Comparison of ENCODE assay signal across 28 mouse cellular contexts in genomic region chr7:44535657-44536589, GRCm38 (mm10). TPM values are rescaled to one million over a fixed set of nuclear protein-coding genes. Genes with fewer than 3 reads are reported as not detected.
DNase-seq lines count a peak whose midpoint lies in the region; ATAC-seq and TF ChIP-seq lines count a peak whose summit lies in the region.
"Had no signal": no experiment of that assay in that cellular context is flagged by ENCODE, and none has a peak within 500 bp of the region (broad histone marks: within the 10 kb centered on the region; RNA-seq: fewer than 3 reads in every experiment).

No protein-coding gene starts in this region.

- WGBS in intestine, embryonic 16.5 days = 91% methylated on average over 27 of the region's 27 CpGs
- 92% methylated on average over 27 of the region's 27 CpGs for WGBS in intestine, embryonic 15.5 days
- WGBS in bone marrow, adult 2 months = 90% methylated on average over 27 of the region's 27 CpGs

- in situ Hi-C loops in CH12.LX (cut with MboI; ENCODE audit: low pct_ligation_motif_present, low pct_unique_long_range_greater_than_20kb, low sequenced_read_pairs) = no loop called here

- 0 out of 2 replicates have a peak overlapping the region, but pooled peaks have one; percentile 10 for H3K9ac ChIP-seq in intestine, embryonic 16.5 days (ENCODE audit: low read depth, low read length)
- no peak overlapping the region for H3K9ac ChIP-seq in intestine, embryonic 15.5 days
- no peak overlapping the region for H3K9ac ChIP-seq in CH12.LX (ENCODE audit: insufficient read depth, low read depth)
- H3K9ac ChIP-seq: limb, embryonic 12.5 days; liver, postnatal 0 days had no signal

- H3K9me3 ChIP-seq in intestine, embryonic 16.5 days (ENCODE audit: control insufficient read depth, low read length) = no peaks in the 10 kb centered on the region
- no peaks in the 10 kb centered on the region for H3K9me3 ChIP-seq in intestine, embryonic 15.5 days
- H3K9me3 ChIP-seq in CH12.LX (replicated peaks; ENCODE audit: low read length) = no peaks in the 10 kb centered on the region
- H3K9me3 ChIP-seq: forebrain, embryonic 13.5 days; limb, embryonic 12.5 days; midbrain, embryonic 10.5 days had no signal

- H3K4me1 ChIP-seq in intestine, embryonic 16.5 days (ENCODE audit: control insufficient read depth, insufficient read depth, low read length) = peaks cover 3% of the 10 kb centered on the region; the same call in 1 of the 2 replicates
- no peaks in the 10 kb centered on the region for H3K4me1 ChIP-seq in intestine, embryonic 15.5 days (replicated peaks)
- peaks cover 53 to 72% of the 10 kb centered on the region in 2 experiments for H3K4me1 ChIP-seq in CH12.LX (ENCODE audit: control insufficient read depth in 1 of 2, insufficient read depth in 2 of 2)
- peaks cover 3% of the 10 kb centered on the region for H3K4me1 ChIP-seq in bone marrow, adult 2 months (ENCODE audit: control insufficient read depth, insufficient read depth, low read length)
- H3K4me1 ChIP-seq: forebrain, embryonic 13.5 days; limb, embryonic 12.5 days; midbrain, embryonic 10.5 days had no signal

- no peak for TF ChIP-seq RAD21 in CH12.LX (IDR thresholded peaks at IDR 0.05; ENCODE audit: low read depth, low read length)

- no peaks in the 10 kb centered on the region; the same call in 1 of the 2 replicates for H3K79me2 ChIP-seq in CH12.LX (replicated peaks; ENCODE audit: control insufficient read depth, extremely low read depth, insufficient read depth, poor library complexity, severe bottlenecking)

- peak; percentile 59 for TF ChIP-seq EP300 in CH12.LX (IDR thresholded peaks at IDR 0.05; ENCODE audit: low read length)

- no peak overlapping the region for H3K4me3 ChIP-seq in intestine, embryonic 16.5 days (ENCODE audit: low read length)
- H3K4me3 ChIP-seq in intestine, embryonic 15.5 days (replicated peaks) = no peak overlapping the region
- no peak overlapping the region for H3K4me3 ChIP-seq in CH12.LX (replicated peaks in 1 of 3; ENCODE audit: low read depth in 2 of 3, low read length in 2 of 3, poor library complexity in 1 of 3)
- no peak overlapping the region for H3K4me3 ChIP-seq in bone marrow, adult 2 months (replicated peaks; ENCODE audit: control insufficient read depth, low read depth, low read length)
- H3K4me3 ChIP-seq: forebrain, embryonic 13.5 days; layer of hippocampus, adult 2 months; limb, embryonic 12.5 days; midbrain, embryonic 10.5 days had no signal

- H3K27me3 ChIP-seq in intestine, embryonic 16.5 days (replicated peaks; ENCODE audit: control insufficient read depth, insufficient read depth, low read length) = no peaks in the 10 kb centered on the region
- H3K27me3 ChIP-seq in intestine, embryonic 15.5 days (replicated peaks) = no peaks in the 10 kb centered on the region
- H3K27me3 ChIP-seq in CH12.LX (replicated peaks) = no peaks in the 10 kb centered on the region
- H3K27me3 ChIP-seq: forebrain, embryonic 13.5 days had no signal

- no peak overlapping the region for H3K4me2 ChIP-seq in intestine, embryonic 16.5 days (ENCODE audit: low read depth, low read length)
- H3K4me2 ChIP-seq in intestine, embryonic 15.5 days (replicated peaks) = no peak overlapping the region
- no peak overlapping the region for H3K4me2 ChIP-seq in CH12.LX (ENCODE audit: insufficient read depth, low read depth, poor library complexity, severe bottlenecking)
- H3K4me2 ChIP-seq: forebrain, embryonic 13.5 days; limb, embryonic 12.5 days; liver, embryonic 11.5 days had no signal

- dilution Hi-C loops in CH12.LX (cut with MboI; ENCODE audit: extremely low pct_ligation_motif_present, extremely low pct_unique_long_range_greater_than_20kb, low sequenced_read_pairs) = no loop called here

- no peak for TF ChIP-seq POLR2A in CH12.LX (IDR thresholded peaks at IDR 0.05; ENCODE audit: low read depth, low read length)
- TF ChIP-seq POLR2A in bone marrow, adult 2 months (IDR thresholded peaks at IDR 0.05; ENCODE audit: borderline replicate concordance, control insufficient read depth, low read depth, low read length) = no peak

- DNase-seq in heart, adult 11 months = peak; percentile 89
- no peak for DNase-seq in heart, adult 18-20 months
- DNase-seq in CH12.LX (ENCODE audit: extremely low read depth) = peak; percentile 84
- DNase-seq in kidney, postnatal 4 days = no peak
- DNase-seq in thymus, postnatal 14 days = no peak
- DNase-seq: adrenal gland, postnatal 36 days; liver, postnatal 0 days; right cerebral cortex, postnatal 4 days; thymus, postnatal 25 days had no signal

- TF ChIP-seq CTCF in CH12.LX (conservative IDR thresholded peaks at IDR 0.05 in 1 of 2, IDR thresholded peaks at IDR 0.05 in 1 of 2; ENCODE audit: low read depth in 2 of 2, low read length in 2 of 2) = no peak
- no peak for TF ChIP-seq CTCF in bone marrow, adult 2 months (IDR thresholded peaks at IDR 0.05; ENCODE audit: control insufficient read depth, insufficient read depth, low read length)

- no peak overlapping the region for H3K27ac ChIP-seq in intestine, embryonic 16.5 days (ENCODE audit: low read length)
- no peak overlapping the region for H3K27ac ChIP-seq in intestine, embryonic 15.5 days
- peak overlapping the region; percentile 61 for H3K27ac ChIP-seq in CH12.LX (ENCODE audit: insufficient read depth, low read depth)
- H3K27ac ChIP-seq in bone marrow, adult 2 months (ENCODE audit: control insufficient read depth, insufficient read depth, low read depth, low read length, poor library complexity) = peak overlapping the region; percentile 57
- H3K27ac ChIP-seq: forebrain, embryonic 13.5 days; layer of hippocampus, adult 2 months; limb, embryonic 12.5 days; macrophage; midbrain, embryonic 10.5 days had no signal

- no peak for ATAC-seq in intestine, embryonic 16.5 days
- no peak for ATAC-seq in intestine, embryonic 15.5 days
- ATAC-seq: forebrain, embryonic 13.5 days; inflammation-experienced regulatory T-cells, adult 6 months; liver, postnatal 0 days had no signal

- H3K36me3 ChIP-seq in intestine, embryonic 16.5 days (ENCODE audit: control insufficient read depth, insufficient read depth, low read length) = peaks cover 4% of the 10 kb centered on the region
- H3K36me3 ChIP-seq in intestine, embryonic 15.5 days = peaks cover 54% of the 10 kb centered on the region
- peaks cover 56 to 75% of the 10 kb centered on the region in 2 experiments for H3K36me3 ChIP-seq in CH12.LX (replicated peaks in 1 of 2; ENCODE audit: control insufficient read depth in 1 of 2, insufficient read depth in 1 of 2, low read length in 1 of 2)

TF ChIP-seq in CH12.LX, 34 proteins besides CTCF, POLR2A, EP300 and RAD21 (continues in another document):
- TF ChIP-seq TCF12 (IDR thresholded peaks at IDR 0.05; ENCODE audit: low read depth, low read length) = peak; percentile 88
- peak; percentile 39; the same call in 1 of the 2 replicates for TF ChIP-seq JUN (IDR thresholded peaks at IDR 0.05; ENCODE audit: insufficient read depth, low read depth, low read length)
- no peak for TF ChIP-seq E2F4 (IDR thresholded peaks at IDR 0.05; ENCODE audit: insufficient replicate concordance, low read depth, low read length)
- TF ChIP-seq TBP (conservative IDR thresholded peaks at IDR 0.05; ENCODE audit: low read depth, low read length) = no peak

RNA-seq across cellular contexts. Expression of gene Spib, which starts 4.1 kb away (rescaled TPM):
- total RNA-seq in heart, adult 18-20 months (2021) = 1 to 10 TPM in 1 of 2 experiments, under 1 TPM in 1; 0.37 to 4.8 TPM
- 0.39 and 0.48 TPM in 2 replicates for polyA plus RNA-seq in intestine, embryonic 16.5 days (2015; fragmentation: Nextera tagmentation; extraction: Ambion mirVana)
- 0.25 and 0.43 TPM in 2 replicates for polyA plus RNA-seq in intestine, embryonic 15.5 days (2015; fragmentation: Nextera tagmentation; extraction: Ambion mirVana)
- total RNA-seq in CH12.LX (2012; rRNA removed) (135 and 200 TPM in 2 replicates), CH12.LX (2014; rRNA removed) (162 and 194 TPM in 2 replicates)
- 279 and 336 TPM in 2 replicates for polyA plus RNA-seq in CH12.LX (2012; ENCODE audit: insufficient read length, low read depth)
- polyA plus RNA-seq in bone marrow, adult 2 months (2011; ENCODE audit: insufficient read depth, insufficient read length, low replicate concordance, missing spikeins) = 25.0 and 55.6 TPM in 2 replicates
- total RNA-seq: gastrocnemius, adult 8-10 months; granulocyte monocyte progenitor cell, adult 5-6 weeks; midbrain, postnatal 0 days had no signal
- polyA plus RNA-seq: forebrain, embryonic 13.5 days; heart, embryonic 14.5 days; hindbrain, embryonic 11.5 days; midbrain, embryonic 10.5 days; neural tube, embryonic 14.5 days had no signal

RNA-seq across cellular contexts. Expression of gene Mybpc2, which starts 11.5 kb away (rescaled TPM):
- total RNA-seq in heart, adult 18-20 months (2021) = 10 to 100 TPM; 10.2 to 10.8 TPM
- polyA plus RNA-seq in intestine, embryonic 16.5 days (2015; fragmentation: Nextera tagmentation; extraction: Ambion mirVana) = 0.38 and 0.45 TPM in 2 replicates
- 0.14 and 0.36 TPM in 2 replicates for polyA plus RNA-seq in intestine, embryonic 15.5 days (2015; fragmentation: Nextera tagmentation; extraction: Ambion mirVana)
- total RNA-seq in CH12.LX (2012; rRNA removed) = 3.0 and 5.0 TPM in 2 replicates
- 2.0 TPM in 2 replicates for total RNA-seq in CH12.LX (2014; rRNA removed)
- polyA plus RNA-seq in CH12.LX (2012; ENCODE audit: insufficient read length, low read depth) = 8.3 and 8.6 TPM in 2 replicates
- polyA plus RNA-seq in bone marrow, adult 2 months (2011; ENCODE audit: insufficient read depth, insufficient read length, low replicate concordance, missing spikeins) = 1.5 and 5.4 TPM in 2 replicates
- total RNA-seq: adrenal gland, postnatal 36 days; granulocyte monocyte progenitor cell, adult 5-6 weeks; layer of hippocampus, adult 2 months; layer of hippocampus, postnatal 25 days had no signal
- polyA plus RNA-seq: C2C12; inflammation-experienced regulatory T-cells, adult 6 months; liver, embryonic 11.5 days; macrophage had no signal

RNA-seq across cellular contexts. Expression of gene Pold1, which starts 12.7 kb away (rescaled TPM):
- 10 to 100 TPM; 12.6 to 16.2 TPM for total RNA-seq in heart, adult 18-20 months (2021)
- polyA plus RNA-seq in intestine, embryonic 16.5 days (2015; fragmentation: Nextera tagmentation; extraction: Ambion mirVana) = 68.5 and 76.4 TPM in 2 replicates
- polyA plus RNA-seq in intestine, embryonic 15.5 days (2015; fragmentation: Nextera tagmentation; extraction: Ambion mirVana) = 72.0 and 76.0 TPM in 2 replicates
- total RNA-seq in CH12.LX (2012; rRNA removed) (103 and 131 TPM in 2 replicates), CH12.LX (2014; rRNA removed) (44.2 and 49.3 TPM in 2 replicates)
- 61.4 and 67.6 TPM in 2 replicates for polyA plus RNA-seq in CH12.LX (2012; ENCODE audit: insufficient read length, low read depth)
- 147 and 216 TPM in 2 replicates for polyA plus RNA-seq in bone marrow, adult 2 months (2011; ENCODE audit: insufficient read depth, insufficient read length, low replicate concordance, missing spikeins)

RNA-seq across cellular contexts. Expression of gene Nr1h2, which starts 17.8 kb away (rescaled TPM):
- total RNA-seq in heart, adult 18-20 months (2021) = 10 to 100 TPM; 43.9 to 47.3 TPM
- 79.3 and 83.3 TPM in 2 replicates for polyA plus RNA-seq in intestine, embryonic 16.5 days (2015; fragmentation: Nextera tagmentation; extraction: Ambion mirVana)
- 66.3 and 69.5 TPM in 2 replicates for polyA plus RNA-seq in intestine, embryonic 15.5 days (2015; fragmentation: Nextera tagmentation; extraction: Ambion mirVana)
- total RNA-seq in CH12.LX (2012; rRNA removed) = 36.8 and 50.0 TPM in 2 replicates
- 13.9 and 14.2 TPM in 2 replicates for total RNA-seq in CH12.LX (2014; rRNA removed)
- polyA plus RNA-seq in CH12.LX (2012; ENCODE audit: insufficient read length, low read depth) = 40.5 and 43.8 TPM in 2 replicates
- 87.8 and 123 TPM in 2 replicates for polyA plus RNA-seq in bone marrow, adult 2 months (2011; ENCODE audit: insufficient read depth, insufficient read length, low replicate concordance, missing spikeins)

RNA-seq across cellular contexts. Expression of gene Napsa, which starts 36.3 kb away (rescaled TPM):
- total RNA-seq in heart, adult 18-20 months (2021) = 1 to 10 TPM in 1 of 2 experiments, under 1 TPM in 1; 0.82 to 4.4 TPM
- 3.4 and 3.9 TPM in 2 replicates for polyA plus RNA-seq in intestine, embryonic 16.5 days (2015; fragmentation: Nextera tagmentation; extraction: Ambion mirVana)
- 3.1 and 3.6 TPM in 2 replicates for polyA plus RNA-seq in intestine, embryonic 15.5 days (2015; fragmentation: Nextera tagmentation; extraction: Ambion mirVana)
- 194 and 200 TPM in 2 replicates for total RNA-seq in CH12.LX (2012; rRNA removed)
- 133 and 175 TPM in 2 replicates for total RNA-seq in CH12.LX (2014; rRNA removed)
- 239 and 253 TPM in 2 replicates for polyA plus RNA-seq in CH12.LX (2012; ENCODE audit: insufficient read length, low read depth)
- 21.1 and 49.7 TPM in 2 replicates for polyA plus RNA-seq in bone marrow, adult 2 months (2011; ENCODE audit: insufficient read depth, insufficient read length, low replicate concordance, missing spikeins)
- total RNA-seq: layer of hippocampus, adult 2 months; layer of hippocampus, postnatal 25 days; left cerebral cortex, postnatal 14 days; midbrain, postnatal 0 days had no signal
- polyA plus RNA-seq: C2C12 had no signal

Comparison
In these comparisons a context has a peak if more than half of its experiments do, and no peak if none do; other contexts are left out.
1. DNase-seq: peak in heart, adult 11 months (single experiment) and CH12.LX (single experiment); none in heart, adult 18-20 months (0 of 2), kidney, postnatal 4 days (0 of 2) and thymus, postnatal 14 days (single experiment).
2. H3K27ac ChIP-seq: peak in CH12.LX (single experiment) and bone marrow, adult 2 months (single experiment); none in intestine, embryonic 16.5 days (single experiment) and intestine, embryonic 15.5 days (single experiment).
3. RNA of gene Spib, which starts 4.1 kb away (polyA plus RNA-seq): 279 to 336 TPM in CH12.LX and 25.0 to 55.6 TPM in bone marrow, adult 2 months; 0.39 to 0.48 TPM in intestine, embryonic 16.5 days and 0.25 to 0.43 TPM in intestine, embryonic 15.5 days; every median in the first group is over 10 times any median in the second.